Mouse (Mus musculus): ENCODE results near the gene Tmem207.

- TF ChIP-seq POLR2A (IDR thresholded peaks at IDR 0.05; ENCODE audit: insufficient read depth, low read length) (no peak), CTCF (IDR thresholded peaks at IDR 0.05; ENCODE audit: low read depth, low read length) (no peak)
These were observed at the start of gene Tmem207 for GRCm38 (mm10) chr16:26526669-26527068.

Measured in ES-Bruce4 (cell line).